Mouse (Mus musculus) myocyte (in vitro differentiated cells): ENCODE measurements around the gene Sipa1l1. TPM values are rescaled to one million over a fixed set of nuclear protein-coding genes. Genes with fewer than 3 reads are reported as not detected.

Experiments
- H3K27me3 ChIP-seq: one replicate; pipeline ENCODE4 v1.6.1; 2011; ENCODE audit not compliant: control insufficient read depth, insufficient read depth, insufficient read length
- H3K36me3 ChIP-seq: one replicate; pipeline ENCODE4 v1.6.1; 2011; ENCODE audit not compliant: control insufficient read depth, insufficient read depth
- H3K4me2 ChIP-seq: one replicate; pipeline ENCODE4 v1.6.1; 2011; ENCODE audit warnings: low read depth, control low read depth
- H3K4me3 ChIP-seq: one replicate; pipeline ENCODE4 v1.5.1; 2011; ENCODE audit warnings: mild to moderate bottlenecking, control low read depth, moderate library complexity
- H3K79me2 ChIP-seq: one replicate; pipeline ENCODE4 v1.6.1; 2011; ENCODE audit not compliant: control insufficient read depth, insufficient read depth
- H3ac ChIP-seq: one replicate; pipeline ENCODE4 v1.6.1; 2011; ENCODE audit not compliant: control insufficient read depth, insufficient read length
- CEBPB ChIP-seq: IDR thresholded peaks from 2 replicates; pipeline ENCODE4 v1.6.1; 2011; ENCODE audit warnings: mild to moderate bottlenecking, moderate library complexity; ENCODE audit not compliant: poor library complexity, insufficient read depth, severe bottlenecking
- E2F4 ChIP-seq: IDR thresholded peaks from one replicate; pipeline ENCODE4 v1.6.1; 2011; ENCODE audit warnings: mild to moderate bottlenecking, control low read depth, moderate library complexity; ENCODE audit not compliant: insufficient read depth
- MAX ChIP-seq: IDR thresholded peaks from one replicate; pipeline ENCODE4 v1.6.1; 2011; ENCODE audit warnings: low read depth, mild to moderate bottlenecking, control low read depth
- MYOD1 ChIP-seq, 3 experiments: IDR thresholded peaks; one replicate each; pipeline ENCODE4 v1.6.1; 2011; ENCODE audit warnings: control low read depth in 2 of 3, low read depth in 2 of 3, mild to moderate bottlenecking in 2 of 3, moderate library complexity in 1 of 3; ENCODE audit not compliant: insufficient read length in 2 of 3, control insufficient read depth in 1 of 3
- MYOG ChIP-seq, 3 experiments: IDR thresholded peaks; one replicate each; pipeline ENCODE4 v1.6.1; 2011; ENCODE audit warnings: control low read depth in 2 of 3, low read depth in 2 of 3, mild to moderate bottlenecking in 2 of 3; ENCODE audit not compliant: insufficient read length in 2 of 3, control insufficient read depth in 1 of 3, insufficient read depth in 1 of 3
- POLR2A ChIP-seq: IDR thresholded peaks from one replicate; pipeline ENCODE4 v1.6.1; 2011; ENCODE audit warnings: low read depth, mild to moderate bottlenecking, control low read depth, moderate library complexity; ENCODE audit not compliant: insufficient read length
- POLR2AphosphoS2 ChIP-seq: IDR thresholded peaks from one replicate; pipeline ENCODE4 v1.6.1; 2011; ENCODE audit warnings: low read depth, control low read depth; ENCODE audit not compliant: insufficient read length
- REST ChIP-seq: IDR thresholded peaks from one replicate; pipeline ENCODE4 v1.6.1; 2011; ENCODE audit warnings: mild to moderate bottlenecking, control low read depth, moderate library complexity; ENCODE audit not compliant: insufficient read depth, insufficient read length
- SRF ChIP-seq: IDR thresholded peaks from one replicate; pipeline ENCODE4 v1.6.1; 2011; ENCODE audit warnings: low read depth; ENCODE audit not compliant: control insufficient read depth, insufficient read length
- TCF12 ChIP-seq: IDR thresholded peaks from one replicate; pipeline ENCODE4 v1.6.1; 2011; ENCODE audit warnings: mild to moderate bottlenecking, control low read depth; ENCODE audit not compliant: poor library complexity, insufficient read depth, severe bottlenecking
- TCF3 ChIP-seq: IDR thresholded peaks from one replicate; pipeline ENCODE4 v1.6.1; 2011; ENCODE audit warnings: low read depth, control low read depth; ENCODE audit not compliant: insufficient read length
- USF1 ChIP-seq: IDR thresholded peaks from one replicate; pipeline ENCODE4 v1.6.1; 2011; ENCODE audit warnings: low read depth, mild to moderate bottlenecking, control low read depth, moderate library complexity
- polyA plus RNA-seq: library from polyadenylated mRNA; unstranded; fragments of >200 nt; fragmentation: generic; extraction: Trizol; gene quantifications from one replicate; pipeline ENCODE4 v1.2.1, GENCODE M21; 2012; ENCODE audit warnings: missing spikeins

The Sipa1l1 gene
- polyA plus RNA-seq, 1 experiment, result 22.5 TPM

DNA sequence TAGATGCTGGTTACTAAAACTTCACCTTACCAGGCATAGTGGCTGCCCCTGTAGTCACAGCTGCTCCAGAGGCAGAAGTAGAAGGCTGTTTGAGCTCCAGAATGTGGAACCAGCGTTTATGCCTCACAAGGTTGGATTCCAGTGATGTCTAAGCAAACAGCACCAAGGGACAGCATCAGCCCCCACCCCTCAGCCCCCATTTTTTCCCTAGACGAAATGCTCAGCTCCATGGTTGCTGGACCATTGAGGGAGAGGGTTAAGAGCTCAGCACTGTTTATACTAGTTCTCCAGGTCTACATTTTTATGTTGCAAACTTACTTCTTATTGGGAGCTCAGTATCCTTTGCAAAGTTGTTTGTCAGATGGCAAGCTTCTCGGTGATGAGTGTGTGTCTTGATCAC is 202.1 kb downstream of the Sipa1l1 start:
- peaks cover 5% of the 10 kb centered on the region for H3K36me3 ChIP-seq
- H3K4me2 ChIP-seq, result no peak overlapping the region
- H3ac ChIP-seq, result no peak overlapping the region
- no peak overlapping the region for H3K4me3 ChIP-seq
- H3K79me2 ChIP-seq, result no peaks in the 10 kb centered on the region
- H3K27me3 ChIP-seq, result no peaks in the 10 kb centered on the region
- TF ChIP-seq E2F4 (no peak), TCF3 (no peak), MYOG (IDR thresholded peaks at IDR 0.05; ENCODE audit: control insufficient read depth in 1 of 3, insufficient read depth in 1 of 3, insufficient read length in 2 of 3, low read depth in 2 of 3) (no peak), POLR2AphosphoS2 (no peak), MAX (no peak), TCF12 (no peak)

DNA sequence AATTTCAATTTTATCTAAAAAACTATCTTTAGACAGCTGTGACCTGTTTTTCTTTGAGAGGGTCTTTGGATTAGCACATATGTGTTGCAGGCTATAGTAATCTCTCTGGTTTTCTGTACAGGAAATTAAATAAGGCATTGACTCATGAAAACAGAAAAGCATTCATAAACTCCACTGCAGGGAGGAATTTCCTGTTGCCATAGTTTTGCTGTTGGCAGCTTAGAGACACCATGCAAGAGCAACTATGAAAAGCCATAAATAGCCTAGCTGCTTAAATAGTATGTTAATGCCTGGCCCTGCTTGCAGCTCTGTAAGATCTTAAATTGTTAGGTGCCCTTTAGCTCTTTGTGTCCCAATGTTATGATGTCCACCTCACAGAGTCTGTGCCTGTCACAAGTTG is 204.9 kb downstream of the Sipa1l1 start:
- TF ChIP-seq CEBPB (no peak), USF1 (no peak), TCF3 (no peak), POLR2A (no peak), SRF (no peak), MYOG (IDR thresholded peaks at IDR 0.05; ENCODE audit: control insufficient read depth in 1 of 3, insufficient read depth in 1 of 3, insufficient read length in 2 of 3, low read depth in 2 of 3) (no peak), REST (no peak), MAX (no peak), TCF12 (no peak), E2F4 (no peak), POLR2AphosphoS2 (no peak), MYOD1 (IDR thresholded peaks at IDR 0.05; ENCODE audit: control insufficient read depth in 1 of 3, insufficient read length in 2 of 3, low read depth in 2 of 3) (no peak)
- Histone ChIP-seq H3ac (no peak overlapping the region), H3K79me2 (no peaks in the 10 kb centered on the region), H3K36me3 (no peaks in the 10 kb centered on the region), H3K27me3 (no peaks in the 10 kb centered on the region), H3K4me2 (no peak overlapping the region), H3K4me3 (no peak overlapping the region)

DNA sequence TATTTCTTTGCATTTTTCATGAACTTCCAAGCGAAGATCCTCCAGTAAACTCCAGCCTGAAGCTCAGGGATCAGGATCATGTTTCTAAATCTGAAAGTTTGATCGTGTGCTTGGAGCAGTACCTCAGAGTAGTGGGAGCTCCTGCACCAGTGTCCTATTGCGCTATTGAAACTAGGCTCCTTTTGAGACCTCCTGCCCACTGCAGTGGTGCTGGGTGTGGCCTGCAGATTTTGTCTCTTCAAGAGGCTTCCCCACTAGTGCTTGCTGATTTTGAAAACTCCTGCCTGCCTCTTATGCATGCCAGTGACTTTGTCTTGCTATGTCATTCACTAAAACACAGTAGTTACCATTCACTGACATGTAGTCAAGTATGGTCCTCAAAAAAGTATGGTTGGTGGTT is 213.8 kb downstream of the Sipa1l1 start:
- Histone ChIP-seq H3ac (no peak overlapping the region), H3K4me3 (no peak overlapping the region), H3K79me2 (no peaks in the 10 kb centered on the region), H3K4me2 (no peak overlapping the region), H3K36me3 (peaks cover 14% of the 10 kb centered on the region), H3K27me3 (no peaks in the 10 kb centered on the region)
- no peak for TF ChIP-seq POLR2A
- no peak for TF ChIP-seq REST
- no peak for TF ChIP-seq MYOG (IDR thresholded peaks at IDR 0.05; ENCODE audit: control insufficient read depth in 1 of 3, insufficient read depth in 1 of 3, insufficient read length in 2 of 3, low read depth in 2 of 3)
- TF ChIP-seq CEBPB, result no peak
- TF ChIP-seq MAX, result no peak
- TF ChIP-seq SRF, result no peak
- no peak for TF ChIP-seq TCF12
- TF ChIP-seq TCF3, result no peak
- TF ChIP-seq E2F4, result no peak
- TF ChIP-seq POLR2AphosphoS2, result no peak
- TF ChIP-seq USF1, result no peak
- TF ChIP-seq MYOD1 (IDR thresholded peaks at IDR 0.05; ENCODE audit: control insufficient read depth in 1 of 3, insufficient read length in 2 of 3, low read depth in 2 of 3), result no peak

GRCm38 (mm10) chr12:82384719-82385118 is 215.6 kb downstream of the Sipa1l1 start:
- Histone ChIP-seq H3ac (no peak overlapping the region), H3K4me3 (no peak overlapping the region), H3K4me2 (no peak overlapping the region), H3K27me3 (no peaks in the 10 kb centered on the region), H3K36me3 (peaks cover 17% of the 10 kb centered on the region), H3K79me2 (no peaks in the 10 kb centered on the region)
- TF ChIP-seq E2F4 (no peak), MYOD1 (IDR thresholded peaks at IDR 0.05; ENCODE audit: control insufficient read depth in 1 of 3, insufficient read length in 2 of 3, low read depth in 2 of 3) (peak in 1 of 3 experiments; percentile 39)

GRCm38 (mm10) chr12:82387042-82387441 is 217.9 kb downstream of the Sipa1l1 start:
- Histone ChIP-seq H3K4me2 (no peak overlapping the region), H3ac (no peak overlapping the region), H3K27me3 (no peaks in the 10 kb centered on the region), H3K79me2 (no peaks in the 10 kb centered on the region), H3K4me3 (no peak overlapping the region), H3K36me3 (peaks cover 15% of the 10 kb centered on the region)
- TF ChIP-seq SRF (no peak), REST (no peak), POLR2A (no peak), USF1 (no peak), MYOG (IDR thresholded peaks at IDR 0.05; ENCODE audit: control insufficient read depth in 1 of 3, insufficient read depth in 1 of 3, insufficient read length in 2 of 3, low read depth in 2 of 3) (no peak), MYOD1 (IDR thresholded peaks at IDR 0.05; ENCODE audit: control insufficient read depth in 1 of 3, insufficient read length in 2 of 3, low read depth in 2 of 3) (no peak), E2F4 (no peak)
